Mouse (Mus musculus): Measurements from ENCODE around the gene Nedd4.

Gene Nedd4

DNA sequence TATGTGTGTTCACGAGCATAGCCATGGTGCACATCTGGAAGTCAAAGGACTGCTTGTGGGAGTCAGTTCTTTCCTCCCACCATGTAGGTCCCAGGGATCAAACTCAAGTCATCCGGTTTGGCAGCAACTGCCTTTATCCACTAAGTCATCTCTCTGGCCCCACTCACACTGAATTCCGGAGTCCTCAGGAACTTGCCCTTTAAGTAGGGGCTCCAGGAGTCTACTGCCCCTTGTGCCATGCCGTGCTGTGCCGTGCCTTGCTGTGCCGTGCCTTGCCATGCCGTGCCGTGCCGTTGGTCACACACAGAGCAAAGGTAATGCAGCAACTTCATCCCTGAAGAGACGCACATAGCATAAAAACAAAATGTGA is 129.1 kb downstream of the Nedd4 start:
- no peak for DNase-seq (ENCODE audit: low spot score in 2 of 2)

DNA sequence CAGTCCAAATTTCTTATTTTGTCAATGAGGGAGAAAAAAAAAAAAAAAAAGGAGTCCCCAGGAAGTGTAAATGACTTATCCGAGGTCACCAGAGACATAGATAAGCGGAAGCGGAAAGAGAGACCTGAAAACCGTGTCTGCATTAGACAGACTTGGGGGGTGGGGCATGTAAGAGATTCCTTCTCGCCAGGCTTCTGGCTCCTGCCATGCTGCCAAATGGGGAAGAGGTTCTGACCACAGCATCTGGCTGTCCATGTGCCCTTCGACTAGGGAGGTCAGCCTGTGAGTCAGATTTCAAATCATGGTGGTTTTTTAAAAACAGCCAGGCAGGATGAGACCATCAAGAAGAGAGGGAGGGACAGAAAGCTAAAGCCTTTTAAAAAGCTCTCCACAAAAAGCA is 129.5 kb downstream of the Nedd4 start:
- DNase-seq (ENCODE audit: low spot score in 2 of 2) = peak; percentile 40 to 43

DNA sequence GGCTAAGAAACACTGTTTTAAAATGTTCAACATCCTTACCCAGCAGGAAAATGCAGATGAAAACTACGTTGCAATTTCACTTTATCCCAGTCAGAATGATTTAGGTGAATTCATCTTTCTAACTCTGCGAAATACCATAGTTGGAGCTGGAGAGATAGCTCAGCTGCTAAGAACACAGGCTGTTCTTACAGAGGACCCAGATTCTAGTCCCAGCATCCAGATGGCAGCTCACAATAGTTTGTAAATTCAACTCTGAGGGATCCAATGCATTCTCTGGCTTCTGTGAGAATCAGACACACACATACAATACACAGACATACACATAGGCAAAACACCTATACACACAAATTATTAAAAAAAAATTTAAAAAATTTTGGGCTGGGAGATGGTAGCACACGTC is 133.1 kb downstream of the Nedd4 start:
- DNase-seq (ENCODE audit: low spot score in 2 of 2) = no peak

DNA sequence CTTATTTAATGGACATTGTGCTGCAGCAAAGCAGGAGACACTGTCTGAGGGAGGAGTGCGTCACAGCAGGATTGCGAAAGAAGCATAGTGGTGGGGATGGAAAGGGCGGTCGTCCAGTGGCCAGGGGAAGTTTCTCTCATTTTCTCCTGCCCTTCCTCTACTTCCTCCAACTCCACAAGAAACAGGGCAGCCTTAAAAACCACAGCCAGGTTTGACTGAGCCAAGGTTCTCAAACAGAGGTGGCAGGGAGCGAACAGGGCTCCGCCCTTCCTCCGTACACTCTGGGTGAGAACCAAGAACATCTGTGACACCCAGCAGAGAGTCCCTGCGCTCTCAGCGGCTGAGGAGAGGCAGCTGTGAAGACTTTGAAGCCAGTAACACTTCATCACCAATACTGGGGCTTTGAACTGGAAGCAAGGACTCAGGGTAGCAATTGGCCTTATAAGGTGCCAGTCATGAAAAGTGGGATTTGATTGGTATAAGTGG is 135.0 kb downstream of the Nedd4 start:
- DNase-seq (ENCODE audit: low spot score in 2 of 2) = peak; percentile 87 to 90
